Mouse (Mus musculus) bone marrow, adult 2 months (tissue): ENCODE measurements around the gene Rftn1.

Experiments
- CTCF ChIP-seq: fragments of 200-500 bp; IDR thresholded peaks from 2 replicates; pipeline ENCODE4 v1.5.1; 2011; ENCODE audit warnings: low read length, control low read depth; ENCODE audit not compliant: control insufficient read depth, insufficient read depth
- POLR2A ChIP-seq: fragments of 200-500 bp; IDR thresholded peaks from 2 replicates; pipeline ENCODE4 v1.6.1; 2011; ENCODE audit warnings: low read depth, mild to moderate bottlenecking, control low read depth, low read length, borderline replicate concordance; ENCODE audit not compliant: control insufficient read depth

- no peak for TF ChIP-seq POLR2A
- TF ChIP-seq CTCF = no peak
These were observed 189.9 kb downstream of the Rftn1 start for GRCm38 (mm10) chr17:50000580-50000979.
